Mouse (Mus musculus) ES-Bruce4 (cell line): ENCODE measurements around the gene Lrguk. TPM values are rescaled to one million over a fixed set of nuclear protein-coding genes. Genes with fewer than 3 reads are reported as not detected.

Experiments
- H3K27ac ChIP-seq: 2 replicates; pipeline ENCODE4 v1.5.1; 2012; ENCODE audit warnings: low read length, inconsistent platforms; ENCODE audit not compliant: insufficient read depth
- H3K27me3 ChIP-seq: 2 replicates; pipeline ENCODE4 v1.6.1; 2012; ENCODE audit warnings: mild to moderate bottlenecking, low read length, inconsistent platforms; ENCODE audit not compliant: control insufficient read depth, poor library complexity, insufficient read depth, severe bottlenecking
- H3K36me3 ChIP-seq: 2 replicates; pipeline ENCODE4 v1.6.1; 2012; ENCODE audit warnings: inconsistent platforms, mild to moderate bottlenecking, low read length, moderate library complexity; ENCODE audit not compliant: control insufficient read depth, poor library complexity, insufficient read depth, severe bottlenecking
- H3K4me1 ChIP-seq: one replicate; pipeline ENCODE4 v1.8.1; 2011; ENCODE audit warnings: low read length; ENCODE audit not compliant: control insufficient read depth, insufficient read depth
- H3K4me3 ChIP-seq: 2 replicates; pipeline ENCODE4 v1.5.1; 2011; ENCODE audit warnings: low read depth, mild to moderate bottlenecking, low read length
- H3K9ac ChIP-seq: 2 replicates; pipeline ENCODE4 v1.6.1; 2012; ENCODE audit warnings: low read depth, mild to moderate bottlenecking, inconsistent platforms; ENCODE audit not compliant: poor library complexity, severe bottlenecking
- H3K9me3 ChIP-seq: replicated peaks from 2 replicates; pipeline ENCODE4 v1.6.1; 2012; ENCODE audit warnings: mild to moderate bottlenecking, low read length, inconsistent platforms; ENCODE audit not compliant: control insufficient read depth, poor library complexity, insufficient read depth, severe bottlenecking
- CTCF ChIP-seq: IDR thresholded peaks from one replicate; pipeline ENCODE4 v1.8.1; 2011; ENCODE audit warnings: low read depth, low read length
- EP300 ChIP-seq: IDR thresholded peaks from 2 replicates; pipeline ENCODE4 v1.6.1; 2011; ENCODE audit warnings: low read depth, low read length; ENCODE audit not compliant: insufficient read depth
- POLR2A ChIP-seq: IDR thresholded peaks from one replicate; pipeline ENCODE4 v1.8.1; 2011; ENCODE audit warnings: low read length; ENCODE audit not compliant: insufficient read depth
- polyA plus RNA-seq: library from polyadenylated mRNA; stranded (reverse); fragments of >200 nt; gene quantifications from 2 replicates; pipeline ENCODE4 v1.2.4, GENCODE M21; 2011; ENCODE audit warnings: low read depth; ENCODE audit not compliant: missing spikeins, insufficient read depth, insufficient read length

The Lrguk gene
- polyA plus RNA-seq, 1 experiment, result 1.5 TPM

- Histone ChIP-seq H3K36me3 (no peaks in the 10 kb centered on the region), H3K4me1 (no peaks in the 10 kb centered on the region), H3K27ac (no peak overlapping the region), H3K9ac (no peak overlapping the region), H3K9me3 (no peaks in the 10 kb centered on the region), H3K4me3 (no peak overlapping the region), H3K27me3 (no peaks in the 10 kb centered on the region)
- no peak for TF ChIP-seq CTCF
- no peak for TF ChIP-seq POLR2A
- no peak for TF ChIP-seq EP300
Observed at GRCm38 (mm10) chr6:34046551-34047186, 17.4 kb downstream of the Lrguk start.

- Histone ChIP-seq H3K4me3 (no peak overlapping the region), H3K36me3 (no peaks in the 10 kb centered on the region), H3K27ac (no peak overlapping the region), H3K9me3 (no peaks in the 10 kb centered on the region), H3K27me3 (no peaks in the 10 kb centered on the region), H3K9ac (no peak overlapping the region), H3K4me1 (no peaks in the 10 kb centered on the region)
- TF ChIP-seq CTCF (no peak), POLR2A (no peak), EP300 (no peak)
Observed at GRCm38 (mm10) chr6:34049433-34049832, 20.2 kb downstream of the Lrguk start.

GRCm38 (mm10) chr6:34059741-34060140, 30.5 kb downstream of the Lrguk start:
- Histone ChIP-seq H3K36me3 (no peaks in the 10 kb centered on the region), H3K9me3 (peaks cover 9% of the 10 kb centered on the region), H3K4me3 (no peak overlapping the region), H3K27ac (no peak overlapping the region), H3K9ac (no peak overlapping the region), H3K27me3 (no peaks in the 10 kb centered on the region), H3K4me1 (no peaks in the 10 kb centered on the region)
- TF ChIP-seq POLR2A (no peak), CTCF (no peak), EP300 (no peak)

GRCm38 (mm10) chr6:34066790-34067189, 37.5 kb downstream of the Lrguk start:
- Histone ChIP-seq H3K4me3 (no peak overlapping the region), H3K36me3 (no peaks in the 10 kb centered on the region), H3K9ac (no peak overlapping the region), H3K27me3 (no peaks in the 10 kb centered on the region), H3K27ac (no peak overlapping the region), H3K9me3 (no peaks in the 10 kb centered on the region), H3K4me1 (no peaks in the 10 kb centered on the region)
- no peak for TF ChIP-seq CTCF

- H3K27me3 ChIP-seq, result no peaks in the 10 kb centered on the region
- H3K36me3 ChIP-seq, result no peaks in the 10 kb centered on the region
- TF ChIP-seq EP300 (no peak), POLR2A (no peak), CTCF (no peak)
- H3K27ac ChIP-seq, result no peak overlapping the region
- no peaks in the 10 kb centered on the region for H3K4me1 ChIP-seq
- no peaks in the 10 kb centered on the region for H3K9me3 ChIP-seq
- no peak overlapping the region for H3K4me3 ChIP-seq
- no peak overlapping the region for H3K9ac ChIP-seq
Observed at GRCm38 (mm10) chr6:34067271-34067670, 38.0 kb downstream of the Lrguk start.

GRCm38 (mm10) chr6:34071936-34072335, 42.7 kb downstream of the Lrguk start:
- Histone ChIP-seq H3K4me3 (no peak overlapping the region), H3K27ac (no peak overlapping the region), H3K36me3 (no peaks in the 10 kb centered on the region), H3K9me3 (no peaks in the 10 kb centered on the region), H3K4me1 (no peaks in the 10 kb centered on the region), H3K9ac (no peak overlapping the region), H3K27me3 (no peaks in the 10 kb centered on the region)
- no peak for TF ChIP-seq POLR2A
- TF ChIP-seq EP300, result no peak
- TF ChIP-seq CTCF, result no peak
